Mouse (Mus musculus) adrenal gland, postnatal 36 days (tissue): ENCODE data around the gene Psen2. TPM values are rescaled to one million over a fixed set of nuclear protein-coding genes. Genes with fewer than 3 reads are reported as not detected.

Experiments used
- DNase-seq, 2 experiments: peaks; one replicate each; pipeline ENCODE4 v3.0.0; 2021; ENCODE audit warnings: mixed read lengths in 1 of 2
- total RNA-seq, 2 experiments: library from RNA; stranded (reverse); gene quantifications; 2 replicates each; pipeline ENCODE4 v1.2.3; 2021

Gene Psen2
- total RNA-seq, 2 experiments from 2014 or later: 24.5 to 33.5 TPM

GRCm38 (mm10) chr1:180277563-180277962 is 14.3 kb upstream of the Psen2 start:
- no peak for DNase-seq

DNA sequence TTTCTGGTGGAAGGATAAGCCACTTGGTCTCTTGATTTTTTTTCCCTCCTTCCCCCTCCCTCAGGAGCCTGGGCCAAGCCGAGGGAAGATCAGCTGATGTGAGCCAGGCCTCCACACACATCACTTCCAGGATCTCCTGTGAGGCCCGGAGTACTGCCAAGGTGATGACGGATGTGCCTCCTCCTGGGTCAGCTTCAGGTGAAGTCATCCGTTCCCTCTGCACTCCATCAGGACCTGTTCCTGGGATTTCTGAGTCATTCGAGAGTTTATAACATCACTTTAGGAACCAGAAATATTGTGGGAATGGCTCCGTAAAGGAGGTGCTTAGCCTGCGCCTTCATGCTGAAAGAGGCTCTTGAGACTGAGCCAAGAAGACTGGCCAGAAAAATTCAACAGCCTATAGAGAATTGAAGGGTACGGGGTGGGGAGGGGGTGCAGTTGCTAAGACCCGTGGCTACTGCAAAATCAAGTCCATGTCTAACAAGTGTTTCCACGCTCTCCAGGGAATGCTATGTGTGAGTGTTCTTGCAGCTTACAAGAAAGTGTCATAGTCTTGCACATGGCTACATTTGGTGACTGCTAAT is 11.6 kb upstream of the Psen2 start:
- DNase-seq: no peak

DNA sequence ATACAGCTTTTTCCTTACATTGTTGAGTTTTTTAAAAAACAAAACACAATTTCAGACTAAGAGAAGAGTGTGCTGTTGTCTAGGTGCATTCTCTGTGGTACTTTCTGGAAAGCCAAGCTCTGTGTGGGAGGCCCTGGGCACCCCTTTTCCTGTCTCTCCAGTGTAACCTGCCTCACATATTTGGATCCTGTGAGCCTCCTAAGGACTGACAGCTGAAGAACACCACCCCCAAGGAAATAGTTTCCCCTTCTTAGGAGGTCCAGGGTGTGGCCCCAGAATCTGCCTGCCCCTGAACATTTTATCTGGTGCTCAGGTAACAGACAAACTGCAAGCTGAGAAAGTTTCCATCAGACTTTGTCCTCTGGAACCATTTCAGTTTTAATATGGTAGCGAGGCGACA is 5.8 kb upstream of the Psen2 start:
- no peak for DNase-seq

DNA sequence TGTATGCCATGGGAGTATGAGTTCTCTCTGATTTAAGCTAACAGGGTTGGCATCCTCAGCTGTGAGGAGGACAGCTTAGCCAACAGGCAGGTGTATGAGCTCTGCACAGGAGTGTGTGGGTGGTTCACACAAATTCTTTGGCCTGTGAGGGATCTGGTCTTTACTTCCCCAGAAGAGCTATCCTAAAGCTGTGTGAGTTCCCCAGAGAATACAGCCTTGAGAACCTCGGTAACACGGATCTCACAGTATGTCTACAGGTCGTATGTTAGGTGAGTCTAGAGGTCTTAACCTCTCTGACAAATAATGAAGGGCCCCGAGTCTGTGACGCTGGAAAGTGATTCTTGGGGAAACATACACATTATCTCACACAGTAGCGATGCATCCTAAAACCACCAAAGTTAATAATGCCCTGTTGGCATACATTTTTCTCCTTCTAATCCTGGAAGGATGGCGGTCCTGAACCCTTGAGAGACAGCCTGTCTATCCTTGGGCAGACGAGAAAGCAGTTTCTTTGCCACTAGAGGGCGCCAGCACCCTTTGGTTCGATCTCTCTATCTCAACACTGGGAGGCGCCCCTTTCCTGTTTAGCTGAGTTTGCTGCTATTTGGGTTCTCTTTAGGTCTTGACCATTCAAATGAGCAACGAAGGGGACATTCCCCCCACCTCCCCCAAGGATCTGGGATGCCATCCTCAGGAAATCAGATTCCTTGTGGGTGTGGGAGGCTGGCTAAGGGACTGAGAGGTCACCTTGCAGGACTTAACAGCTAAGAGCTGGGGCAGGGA is 5.2 kb upstream of the Psen2 start:
- peak; percentile 92 to 93 for DNase-seq

DNA sequence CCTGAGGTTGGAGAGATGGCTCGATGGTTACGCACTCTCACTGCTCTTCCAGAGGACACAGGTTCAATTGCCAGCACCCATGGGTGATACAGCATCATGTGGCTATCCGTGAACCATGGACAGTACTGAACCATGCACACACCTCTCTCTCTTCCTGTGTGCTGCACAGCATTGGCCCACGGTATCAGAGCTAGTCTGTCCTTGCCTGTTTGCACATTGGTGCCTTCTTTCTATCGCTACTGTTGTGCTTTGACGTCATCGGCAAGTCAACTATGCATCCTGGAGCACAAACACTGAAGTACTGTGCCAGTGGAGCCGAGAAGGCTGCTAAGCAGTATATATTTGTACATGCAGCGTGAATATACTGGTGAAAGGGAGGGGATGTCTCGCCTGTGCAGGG is 3.9 kb upstream of the Psen2 start:
- DNase-seq: no peak

DNA sequence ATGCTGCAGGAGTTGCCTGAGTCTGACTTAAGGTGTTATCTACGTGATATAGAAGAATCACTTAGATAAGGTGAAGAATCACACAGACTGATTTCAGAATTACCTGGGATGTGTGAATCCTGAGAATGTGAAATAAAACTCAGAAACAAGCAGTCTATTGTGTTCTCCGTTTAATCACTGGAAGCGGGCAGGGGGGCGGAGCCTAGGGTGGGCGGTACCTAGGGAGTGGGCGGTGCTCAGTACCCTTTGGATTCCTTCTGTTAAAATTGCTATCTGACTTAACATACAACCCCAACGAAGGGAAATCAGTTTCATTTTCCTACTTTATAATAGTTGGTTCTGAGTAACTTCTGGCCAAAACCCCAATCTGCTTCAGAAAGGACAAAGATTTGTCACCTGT is 2.2 kb upstream of the Psen2 start:
- DNase-seq: peak; percentile 59 to 84

DNA sequence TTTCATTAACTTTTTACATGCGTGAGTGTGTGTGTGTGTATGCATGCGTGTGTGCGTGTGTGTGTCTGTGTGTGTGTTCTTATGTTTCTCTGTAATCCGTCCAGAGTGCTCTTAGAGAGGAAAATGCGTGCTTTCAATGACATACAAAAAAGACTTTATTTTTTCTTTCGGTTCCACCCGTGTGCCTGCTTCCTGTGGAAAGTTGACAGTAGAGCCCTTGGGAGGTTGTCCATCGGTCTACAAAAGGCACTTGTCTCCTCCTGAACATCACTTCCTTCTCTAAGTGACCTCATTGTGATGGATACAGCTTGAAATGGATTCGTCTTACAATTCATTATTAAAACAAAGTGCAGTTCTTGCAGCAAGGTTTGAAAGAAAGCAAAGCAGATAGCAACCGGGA is 1.6 kb upstream of the Psen2 start:
- no peak for DNase-seq

GRCm38 (mm10) chr1:180264389-180264788 is 1.2 kb upstream of the Psen2 start:
- no peak for DNase-seq

- no peak for DNase-seq
Measured at GRCm38 (mm10) chr1:180261857-180262570, 1.2 kb downstream of the Psen2 start.

- DNase-seq: no peak
Measured at GRCm38 (mm10) chr1:180261415-180261814, 1.8 kb downstream of the Psen2 start.

DNA sequence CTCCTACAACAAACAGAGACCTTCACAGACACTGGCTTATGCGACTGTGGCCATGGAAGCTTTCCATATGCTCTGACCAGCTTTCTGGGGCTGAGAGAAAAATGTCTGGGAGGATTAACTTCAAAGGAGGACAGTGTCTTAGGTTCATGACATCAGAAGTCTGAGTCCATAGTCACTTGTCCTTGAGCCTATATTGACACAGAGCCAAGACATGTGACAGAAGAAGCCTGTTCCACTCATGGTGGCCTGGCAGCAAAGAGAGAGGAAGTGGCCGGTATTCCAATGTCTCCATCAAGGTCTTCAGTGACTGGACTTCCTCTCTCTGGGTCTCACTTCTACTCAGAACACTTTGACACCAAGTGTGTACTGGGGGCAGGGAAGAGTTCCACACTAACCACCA is 2.4 kb downstream of the Psen2 start:
- DNase-seq: no peak

DNA sequence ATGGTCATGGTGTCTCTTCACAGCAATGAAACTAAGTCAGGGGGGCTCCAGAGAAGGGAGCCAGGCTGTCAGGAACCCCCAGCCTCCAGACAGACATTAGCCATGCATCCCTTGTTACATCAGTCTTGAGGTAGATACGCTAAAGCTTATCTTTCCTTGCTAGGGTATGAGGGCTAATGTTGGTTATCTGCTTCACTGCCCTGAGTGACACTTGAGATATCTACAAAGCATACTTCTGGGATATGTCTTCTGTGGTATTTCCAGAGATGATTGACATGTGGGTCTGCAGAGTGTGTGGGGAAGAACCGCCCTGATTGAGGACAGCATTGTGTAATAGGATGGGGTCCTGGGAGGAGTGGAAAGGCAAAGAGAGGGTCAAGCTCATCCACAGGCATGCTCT is 3.5 kb downstream of the Psen2 start:
- no peak for DNase-seq

- no peak for DNase-seq
Measured at GRCm38 (mm10) chr1:180257446-180257845, 5.8 kb downstream of the Psen2 start.

DNA sequence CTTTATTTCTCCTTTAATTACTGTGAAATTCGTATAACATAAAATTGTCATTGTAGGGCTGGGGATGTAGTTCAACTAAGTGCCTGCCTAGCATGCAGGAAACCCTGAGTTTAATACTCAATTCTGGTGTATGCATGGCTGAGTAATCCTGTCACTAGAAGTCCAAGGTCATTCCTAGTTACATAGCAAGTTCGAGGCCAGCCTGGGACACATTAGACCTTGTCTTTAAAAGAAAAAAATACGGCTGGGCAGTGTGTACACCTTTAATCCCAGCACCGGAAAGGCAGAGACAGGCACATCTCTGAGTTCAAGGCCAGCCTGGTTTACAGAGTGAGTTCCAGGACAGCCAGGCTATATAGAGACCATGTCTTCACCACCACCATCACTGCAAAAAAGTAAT is 6.4 kb downstream of the Psen2 start:
- DNase-seq: peak in 1 of 2 experiments; percentile 24

- peak; percentile 99 to 100 for DNase-seq
Measured at GRCm38 (mm10) chr1:180256138-180256674, 7.0 kb downstream of the Psen2 start.

DNA sequence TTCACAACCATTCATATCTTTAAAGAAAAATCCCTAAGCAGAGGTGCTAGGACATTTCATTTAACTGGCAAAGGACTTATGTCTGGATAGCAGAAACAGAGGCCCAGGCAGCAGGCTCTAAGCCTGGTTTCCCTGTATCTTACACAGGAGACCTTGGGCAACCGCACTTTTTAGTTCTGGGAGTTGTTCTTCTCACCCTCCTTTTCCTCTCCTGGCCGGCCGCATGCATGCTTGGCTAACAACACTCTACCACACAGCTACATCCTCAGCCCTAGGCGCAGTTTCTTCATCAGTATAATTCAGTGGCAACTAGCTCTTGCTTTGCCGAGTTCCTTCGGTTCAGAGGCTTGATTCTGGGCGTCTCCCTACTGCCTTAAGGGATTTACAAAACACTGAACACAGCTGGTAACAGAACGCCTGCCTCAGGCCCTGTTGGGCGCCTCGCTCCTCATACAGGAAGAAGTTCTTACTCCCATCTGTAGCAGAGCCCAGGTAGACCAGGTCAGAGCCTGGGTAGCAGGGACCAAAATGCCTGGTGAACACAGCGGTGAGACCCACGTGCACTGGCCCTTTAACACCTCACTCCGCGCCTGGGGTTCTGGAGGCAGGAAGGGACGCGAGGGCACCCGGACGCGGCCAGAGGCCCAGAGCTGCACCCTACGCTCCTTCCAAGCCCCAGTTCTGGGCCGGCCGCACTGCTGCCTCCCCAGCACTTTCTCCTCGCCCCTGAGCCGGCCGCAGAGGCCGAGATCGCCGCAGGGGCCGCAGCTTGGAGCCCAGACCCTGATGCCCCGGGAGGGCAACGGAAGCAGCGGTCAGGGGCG is 7.7 kb downstream of the Psen2 start:
- peak; percentile 56 to 61 for DNase-seq

DNA sequence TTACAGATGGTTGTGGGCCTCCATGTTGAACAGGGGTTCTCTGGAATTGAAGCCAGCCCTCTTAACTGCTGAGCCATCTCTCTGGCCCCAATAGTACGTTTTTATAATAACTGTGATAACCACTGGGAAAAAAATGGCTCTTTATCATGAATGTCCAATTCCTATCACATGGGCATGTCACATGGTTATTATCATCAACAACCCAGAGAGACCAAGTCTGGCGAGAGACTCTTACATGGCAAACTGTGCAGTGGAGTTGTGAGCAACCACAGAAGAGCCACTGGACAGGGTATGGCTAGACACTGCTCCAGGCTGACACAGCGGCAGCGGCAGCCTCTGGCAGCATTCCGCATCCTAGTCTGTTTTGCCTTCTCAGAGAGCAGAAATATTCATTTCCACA is 8.9 kb downstream of the Psen2 start:
- DNase-seq: no peak

- DNase-seq: no peak
Measured at GRCm38 (mm10) chr1:180252656-180253190, 10.5 kb downstream of the Psen2 start.

GRCm38 (mm10) chr1:180251176-180252048 is 11.8 kb downstream of the Psen2 start:
- DNase-seq: no peak

GRCm38 (mm10) chr1:180250441-180250830 is 12.8 kb downstream of the Psen2 start:
- no peak for DNase-seq
